Mouse (Mus musculus) bone marrow macrophage, adult 2 months (primary cell): ENCODE results near the gene Cldn7.

Source experiments
- CTCF ChIP-seq: IDR thresholded peaks from 2 replicates; pipeline ENCODE4 v1.5.1; 2012; ENCODE audit warnings: low read depth, mild to moderate bottlenecking, low read length, moderate library complexity
- POLR2A ChIP-seq: IDR thresholded peaks from 2 replicates; pipeline ENCODE4 v1.6.1; 2012; ENCODE audit warnings: mild to moderate bottlenecking, low read depth, low read length, borderline replicate concordance

DNA sequence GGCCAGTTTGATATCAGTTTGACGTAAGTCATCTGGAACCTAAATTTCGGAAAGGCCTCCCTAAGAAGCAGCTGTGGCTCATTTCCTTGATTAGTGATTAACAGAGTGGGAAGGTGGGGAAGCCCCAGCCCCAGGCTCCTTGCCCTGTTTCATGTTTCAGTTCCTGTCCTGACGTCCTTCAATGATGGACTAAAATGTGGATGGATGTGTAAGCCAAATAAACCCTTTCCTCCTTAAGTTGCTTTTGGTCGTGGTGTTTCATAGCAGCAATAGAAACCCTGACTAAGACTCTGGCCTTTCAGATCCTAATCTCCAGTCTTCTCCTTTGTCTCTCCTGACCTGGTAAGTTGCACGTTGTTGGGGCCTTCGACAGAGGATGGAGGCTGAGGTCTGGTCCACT is 5.6 kb downstream of the Cldn7 start:
- TF ChIP-seq CTCF, result no peak
- TF ChIP-seq POLR2A, result no peak
